Mouse (Mus musculus) lung, postnatal 0 days (tissue): ENCODE results near the gene Irgm1.

Experiments used
- CTCF ChIP-seq: IDR thresholded peaks from 2 replicates; pipeline ENCODE4 v1.5.1; 2016; ENCODE audit warnings: antibody characterized with exemption, mild to moderate bottlenecking
- EP300 ChIP-seq: IDR thresholded peaks from 2 replicates; pipeline ENCODE4 v1.6.1; 2016; ENCODE audit warnings: antibody characterized with exemption, mild to moderate bottlenecking, control low read depth

DNA sequence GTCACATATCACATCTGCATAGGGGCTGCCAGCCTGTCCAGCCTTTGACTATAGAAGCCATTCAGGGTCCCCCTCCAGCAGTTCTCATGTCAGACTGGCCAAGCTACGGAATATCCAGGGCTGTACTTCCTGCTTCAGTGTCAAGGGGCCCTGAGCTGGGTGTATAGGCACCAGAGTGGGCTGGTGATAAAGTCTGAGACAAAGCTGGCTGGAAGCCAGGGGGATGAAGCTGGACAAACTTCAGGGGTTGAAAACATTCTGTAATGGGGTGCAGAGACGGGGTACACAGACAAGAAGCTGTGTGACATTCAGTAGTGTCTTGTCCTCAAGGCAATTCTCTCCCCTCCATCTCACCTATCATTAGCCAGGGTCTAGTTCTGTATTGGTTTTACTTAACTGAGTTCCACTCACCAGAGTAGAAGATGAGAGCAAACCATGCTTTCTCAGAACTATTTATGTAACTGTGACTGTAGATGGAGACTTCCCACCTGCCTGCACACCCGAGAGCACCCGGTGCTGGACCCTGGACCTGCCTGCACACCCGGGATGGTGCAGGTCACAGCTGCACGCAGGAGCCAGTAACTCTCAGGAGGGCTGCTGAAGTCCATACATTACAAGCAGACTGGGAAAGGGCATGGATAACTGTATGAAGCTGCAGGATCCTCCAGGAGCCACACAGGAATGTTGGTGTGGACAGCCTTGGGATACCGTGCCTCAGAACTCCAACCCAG is 1.9 kb downstream of the Irgm1 start:
- TF ChIP-seq EP300 (no peak), CTCF (no peak)
